Mouse (Mus musculus): ENCODE results near the gene Trim27.

GRCm38 (mm10) chr13:21160657-21161590, 18.3 kb upstream of the Trim27 start:
- TF ChIP-seq CTCF (IDR thresholded peaks at IDR 0.05; ENCODE audit: low read depth) (no peak), EP300 (IDR thresholded peaks at IDR 0.05; ENCODE audit: low read depth) (peak; percentile 39; the same call in 1 of the 2 replicates)
